In the genomic region with DNA sequence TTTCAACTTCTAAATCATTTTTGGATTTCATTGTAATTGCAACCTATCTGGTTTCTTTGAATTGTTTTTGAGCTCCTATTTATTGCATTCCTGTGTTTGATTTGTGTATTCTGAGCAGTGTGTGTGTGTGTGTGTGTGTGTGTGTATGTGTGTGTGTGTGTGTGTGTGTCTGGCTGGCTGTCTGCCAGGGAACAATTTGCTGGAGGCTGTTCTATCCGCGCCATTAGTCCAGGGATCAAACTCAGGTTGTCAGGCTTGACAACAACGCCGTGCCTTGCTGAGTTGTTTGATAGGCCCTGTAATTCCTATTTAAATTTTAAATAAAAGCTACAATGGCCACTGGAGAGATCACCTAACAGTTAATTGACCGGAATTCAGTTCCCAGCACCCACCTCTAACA, we compare ENCODE assay signal across 20 mouse cellular contexts. TPM values are rescaled to one million over a fixed set of nuclear protein-coding genes. Genes with fewer than 3 reads are reported as not detected.
DNase-seq lines count a peak whose midpoint lies in the region; ATAC-seq and TF ChIP-seq lines count a peak whose summit lies in the region.
"Had no signal": no experiment of that assay in that cellular context is flagged by ENCODE, and none has a peak within 500 bp of the region (broad histone marks: within the 10 kb centered on the region; RNA-seq: fewer than 3 reads in every experiment).

No protein-coding gene starts in this region.

- H3K9ac ChIP-seq in heart, adult 2 months (ENCODE audit: low read depth, low read length), result no peak overlapping the region
- no peak overlapping the region for H3K9ac ChIP-seq in liver, adult 2 months (ENCODE audit: low read depth, low read length)
- no peak overlapping the region for H3K9ac ChIP-seq in liver, embryonic 12.5 days
- H3K9ac ChIP-seq: embryonic facial prominence, embryonic 13.5 days; heart, embryonic 13.5 days; hindbrain, embryonic 15.5 days; neural tube, embryonic 12.5 days had no signal

- no peak overlapping the region for H3K4me2 ChIP-seq in liver, embryonic 12.5 days
- H3K4me2 ChIP-seq: embryonic facial prominence, embryonic 13.5 days; heart, embryonic 13.5 days; hindbrain, embryonic 15.5 days; neural tube, embryonic 12.5 days had no signal

- H3K9me3 ChIP-seq in liver, embryonic 12.5 days (replicated peaks), result no peaks in the 10 kb centered on the region
- H3K9me3 ChIP-seq: embryonic facial prominence, embryonic 13.5 days; heart, embryonic 13.5 days; hindbrain, embryonic 15.5 days; megakaryocyte, embryonic 14.5 days; neural tube, embryonic 12.5 days had no signal

- no peak for TF ChIP-seq EP300 in heart, adult 2 months (IDR thresholded peaks at IDR 0.05; ENCODE audit: insufficient read depth, low read depth, low read length)

- no peak for TF ChIP-seq CTCF in heart, adult 2 months (IDR thresholded peaks at IDR 0.05)
- no peak for TF ChIP-seq CTCF in liver, adult 2 months (IDR thresholded peaks at IDR 0.05; ENCODE audit: low read depth, low read length)

- intact Hi-C loops in heart, adult 2 months (cut with DNase I), result no loop called here

- no peak overlapping the region for H3K4me3 ChIP-seq in heart, adult 2 months
- H3K4me3 ChIP-seq in liver, adult 2 months (ENCODE audit: insufficient read depth, low read depth, low read length), result no peak overlapping the region
- H3K4me3 ChIP-seq in liver, embryonic 12.5 days, result no peak overlapping the region
- H3K4me3 ChIP-seq: embryonic facial prominence, embryonic 13.5 days; heart, embryonic 13.5 days; hindbrain, embryonic 15.5 days; layer of hippocampus, adult 2 months; megakaryocyte, embryonic 14.5 days; neural tube, embryonic 12.5 days had no signal

- H3K27me3 ChIP-seq in heart, adult 2 months (ENCODE audit: control insufficient read depth, insufficient read depth, low read length), result no peaks in the 10 kb centered on the region
- H3K27me3 ChIP-seq in liver, adult 2 months (ENCODE audit: control insufficient read depth, insufficient read depth, low read length), result no peaks in the 10 kb centered on the region
- no peaks in the 10 kb centered on the region for H3K27me3 ChIP-seq in liver, embryonic 12.5 days (replicated peaks)
- H3K27me3 ChIP-seq: embryonic facial prominence, embryonic 13.5 days; heart, embryonic 13.5 days; hindbrain, embryonic 15.5 days; megakaryocyte, embryonic 14.5 days; neural tube, embryonic 12.5 days had no signal

- DNase-seq in heart, adult 11 months, result peak; percentile 66
- no peak for DNase-seq in heart, adult 2 months
- peak; percentile 24 for DNase-seq in liver, adult 2 months (ENCODE audit: extremely low read depth, low read depth, low spot score)
- peak; percentile 28 for DNase-seq in urinary bladder, postnatal 14 days (ENCODE audit: low spot score)
- no peak for DNase-seq in urinary bladder, postnatal 4 days (ENCODE audit: low spot score in 2 of 2)
- no peak for DNase-seq in testis, postnatal 10 days (ENCODE audit: low spot score)
- DNase-seq in adrenal gland, postnatal 10 days, result no peak
- DNase-seq: B cell, adult 2 months; cerebellum, adult 9-10 months; liver; lung, adult 18-20 months; right cerebral cortex, postnatal 4 days had no signal

- H3K79me2 ChIP-seq in heart, adult 2 months (replicated peaks; ENCODE audit: control insufficient read depth, insufficient read depth, low read length), result no peaks in the 10 kb centered on the region
- no peaks in the 10 kb centered on the region; the same call in 1 of the 2 replicates for H3K79me2 ChIP-seq in liver, adult 2 months (ENCODE audit: control insufficient read depth, insufficient read depth, low read length)

- H3K4me1 ChIP-seq in heart, adult 2 months (ENCODE audit: control insufficient read depth, insufficient read depth, low read length), result no peaks in the 10 kb centered on the region; the same call in 1 of the 2 replicates
- no peaks in the 10 kb centered on the region for H3K4me1 ChIP-seq in liver, adult 2 months (ENCODE audit: control insufficient read depth, insufficient read depth, low read length)
- peaks cover 20% of the 10 kb centered on the region for H3K4me1 ChIP-seq in liver, embryonic 12.5 days
- H3K4me1 ChIP-seq: embryonic facial prominence, embryonic 13.5 days; heart, embryonic 13.5 days; hindbrain, embryonic 15.5 days; neural tube, embryonic 12.5 days had no signal

- no peak overlapping the region for H3K27ac ChIP-seq in heart, adult 2 months
- no peak overlapping the region for H3K27ac ChIP-seq in liver, adult 2 months (replicated peaks; ENCODE audit: insufficient read depth, low read depth, low read length)
- no peak overlapping the region for H3K27ac ChIP-seq in liver, embryonic 12.5 days
- H3K27ac ChIP-seq: embryonic facial prominence, embryonic 13.5 days; heart, embryonic 13.5 days; hindbrain, embryonic 15.5 days; layer of hippocampus, adult 2 months; neural tube, embryonic 12.5 days had no signal

- no peak for ATAC-seq in liver, embryonic 12.5 days
- ATAC-seq: intestine, embryonic 16.5 days had no signal

- TF ChIP-seq POLR2A in heart, adult 2 months (IDR thresholded peaks at IDR 0.05; ENCODE audit: insufficient read depth, low read depth, low read length), result no peak
- TF ChIP-seq POLR2A in liver, adult 2 months (IDR thresholded peaks at IDR 0.05; ENCODE audit: extremely low read depth, insufficient read depth, low read length), result no peak

- H3K36me3 ChIP-seq in heart, adult 2 months (ENCODE audit: control insufficient read depth, insufficient read depth, low read length), result peaks cover 2% of the 10 kb centered on the region; the same call in 1 of the 2 replicates
- peaks cover 50% of the 10 kb centered on the region for H3K36me3 ChIP-seq in liver, adult 2 months (ENCODE audit: control insufficient read depth, insufficient read depth, low read length)
- peaks cover 87% of the 10 kb centered on the region for H3K36me3 ChIP-seq in liver, embryonic 12.5 days

- WGBS in heart, adult 2 months, result 88% methylated on average over 5 of the region's 5 CpGs
- WGBS in liver, adult 2 months, result 71% methylated on average over 5 of the region's 5 CpGs
- WGBS in liver, embryonic 12.5 days (ENCODE audit: insufficient replicate concordance), result 94% methylated on average over 5 of the region's 5 CpGs

RNA-seq across cellular contexts. Expression of gene Mtmr12, which starts 26.7 kb away (rescaled TPM):
- total RNA-seq in heart, adult 2 months (2021), result 1 to 10 TPM; 8.8 to 9.2 TPM
- 7.4 and 9.7 TPM in 2 replicates for polyA plus RNA-seq in heart, adult 2 months (2012; rRNA removed)
- 3.4 and 4.4 TPM in 2 replicates for total RNA-seq in liver, adult 2 months (2014; rRNA removed)
- 5.7 and 6.5 TPM in 2 replicates for polyA plus RNA-seq in liver, adult 2 months (2012; rRNA removed)
- polyA plus RNA-seq in liver, embryonic 12.5 days (2016; fragmentation: Nextera tagmentation; extraction: Ambion mirVana), result 11.9 and 12.3 TPM in 2 replicates
- 10 to 100 TPM; 19.5 TPM for total RNA-seq in adrenal gland, postnatal 10 days (2021)

Comparison
In these comparisons a context has a peak if more than half of its experiments do, and no peak if none do; other contexts are left out.
1. DNase-seq: peak in heart, adult 11 months (single experiment), liver, adult 2 months (single experiment) and urinary bladder, postnatal 14 days (single experiment); none in heart, adult 2 months (0 of 2), urinary bladder, postnatal 4 days (0 of 2), testis, postnatal 10 days (single experiment) and adrenal gland, postnatal 10 days (single experiment).